Mouse (Mus musculus) heart, embryonic 13.5 days (tissue): Measurements from ENCODE around the gene Btn2a2. TPM values are rescaled to one million over a fixed set of nuclear protein-coding genes. Genes with fewer than 3 reads are reported as not detected.

Source experiments
- ATAC-seq: fragments of 200-750 bp; cut with Nextera tagmentation; 2 replicates; pipeline ENCODE4 v1.8.0; 2017; ENCODE audit warnings: moderate TSS enrichment; ENCODE audit not compliant: insufficient number of reproducible peaks, low FRiP score, low TSS enrichment; ENCODE audit errors: extremely low read depth
- H3K27ac ChIP-seq: fragments of 300-500 bp; sonication (generic); replicated peaks from 2 replicates; pipeline ENCODE4 v1.5.1; 2015; ENCODE audit warnings: moderate library complexity, mild to moderate bottlenecking, inconsistent platforms
- H3K27me3 ChIP-seq: fragments of 300-500 bp; sonication (generic); replicated peaks from 2 replicates; pipeline ENCODE4 v1.6.1; 2015; ENCODE audit warnings: mild to moderate bottlenecking, inconsistent platforms
- H3K36me3 ChIP-seq: fragments of 300-500 bp; sonication (generic); 2 replicates; pipeline ENCODE4 v1.6.1; 2015; ENCODE audit warnings: mild to moderate bottlenecking, inconsistent platforms
- H3K4me1 ChIP-seq: fragments of 300-500 bp; sonication (generic); 2 replicates; pipeline ENCODE4 v1.6.1; 2015; ENCODE audit warnings: inconsistent platforms
- H3K4me2 ChIP-seq: fragments of 300-500 bp; sonication (generic); 2 replicates; pipeline ENCODE4 v1.6.1; 2015; ENCODE audit warnings: inconsistent platforms, mild to moderate bottlenecking, moderate library complexity
- H3K4me3 ChIP-seq: fragments of 300-500 bp; sonication (generic); 2 replicates; pipeline ENCODE4 v1.5.1; 2015; ENCODE audit warnings: moderate library complexity, mild to moderate bottlenecking, inconsistent platforms
- H3K9ac ChIP-seq: fragments of 300-500 bp; sonication (generic); 2 replicates; pipeline ENCODE4 v1.6.1; 2015; ENCODE audit warnings: inconsistent platforms, mild to moderate bottlenecking, moderate library complexity
- H3K9me3 ChIP-seq: fragments of 300-500 bp; sonication (generic); 2 replicates; pipeline ENCODE4 v1.6.1; 2016; ENCODE audit warnings: inconsistent platforms
- WGBS: fragments of 180-500 bp; shearing (Covaris S2); methylation state at CpG from one replicate; pipeline ENCODE4 v1.1.7; 2015; ENCODE audit warnings: mixed read lengths; 5-methylcytosine and 5-hydroxymethylcytosine counted together
- polyA plus RNA-seq: library from polyadenylated mRNA; unstranded; fragments of >200 nt; fragmentation: Nextera tagmentation; extraction: Ambion mirVana; gene quantifications from 2 replicates; pipeline ENCODE4 v1.2.1, GENCODE M21; 2015

Gene Btn2a2
- polyA plus RNA-seq, 1 experiment from 2014 or later, result 0.45 TPM

DNA sequence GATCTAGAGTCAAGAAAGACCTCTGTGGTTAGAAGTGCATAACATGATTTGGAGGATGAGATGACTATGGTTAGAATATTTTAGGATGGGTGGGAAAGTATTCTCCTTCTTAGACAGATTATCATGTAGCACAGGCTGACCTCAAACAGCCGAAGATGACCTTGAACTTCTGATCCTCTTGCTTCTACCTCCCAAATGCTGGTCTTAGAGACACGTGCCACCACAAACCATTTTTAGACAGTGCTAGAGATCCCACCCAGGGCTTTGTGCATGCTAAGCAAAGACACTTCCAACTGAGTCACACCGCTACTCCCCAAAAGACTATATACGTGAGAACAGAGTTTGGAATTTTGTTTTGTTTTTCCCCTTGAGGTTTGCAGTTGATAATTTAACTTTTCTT, 26.6 kb downstream of the Btn2a2 start:
- ATAC-seq, result no peak
- WGBS, result 78% methylated on average over 4 of the region's 4 CpGs
- H3K4me2 ChIP-seq, result no peak overlapping the region

DNA sequence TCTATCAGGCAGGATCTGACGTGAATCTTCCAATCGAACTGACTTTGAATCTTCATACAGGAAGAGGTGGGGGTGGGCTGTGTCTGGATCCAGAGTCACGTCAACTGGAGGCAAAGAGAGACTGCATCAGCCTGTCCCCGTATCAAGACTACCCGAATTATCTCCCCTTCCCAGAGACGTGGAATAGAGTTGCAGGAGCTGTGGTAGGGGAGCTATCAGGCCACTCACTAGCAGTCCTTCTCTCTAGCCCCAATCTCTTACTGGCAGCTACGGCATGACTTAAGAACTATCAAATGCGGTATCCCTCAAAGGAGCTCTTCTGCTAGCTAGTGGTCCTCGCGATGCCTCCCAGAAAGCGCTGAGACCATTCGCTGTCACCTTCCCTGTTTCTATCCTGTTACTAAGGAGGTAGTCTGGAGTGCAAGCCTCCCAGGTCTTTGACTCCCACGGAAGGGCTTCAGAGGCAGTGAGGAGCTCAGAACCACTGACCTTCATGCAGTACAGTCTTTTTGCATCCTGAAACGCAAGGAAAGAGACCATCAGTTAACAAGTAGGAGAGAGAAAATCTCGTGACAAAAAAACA, 29.3 kb downstream of the Btn2a2 start:
- peak overlapping the region; percentile 23 for H3K4me3 ChIP-seq
- peak overlapping the region; percentile 55 for H3K4me2 ChIP-seq
- no peaks in the 10 kb centered on the region for H3K9me3 ChIP-seq
- no peaks in the 10 kb centered on the region for H3K36me3 ChIP-seq
- no peak for ATAC-seq
- H3K9ac ChIP-seq, result peak overlapping the region; percentile 59
- H3K4me1 ChIP-seq, result peaks cover 18% of the 10 kb centered on the region
- WGBS, result 15% methylated on average over 15 of the region's 15 CpGs
- no peak overlapping the region for H3K27ac ChIP-seq
- no peaks in the 10 kb centered on the region; the same call in 1 of the 2 replicates for H3K27me3 ChIP-seq

More for the DNA sequence above, 26.6 kb downstream of the Btn2a2 start:
- Histone ChIP-seq H3K36me3 (no peaks in the 10 kb centered on the region), H3K9me3 (no peaks in the 10 kb centered on the region), H3K4me1 (peaks cover 42% of the 10 kb centered on the region), H3K9ac (no peak overlapping the region), H3K27ac (no peak overlapping the region), H3K27me3 (no peaks in the 10 kb centered on the region; the same call in 1 of the 2 replicates), H3K4me3 (no peak overlapping the region)

DNA sequence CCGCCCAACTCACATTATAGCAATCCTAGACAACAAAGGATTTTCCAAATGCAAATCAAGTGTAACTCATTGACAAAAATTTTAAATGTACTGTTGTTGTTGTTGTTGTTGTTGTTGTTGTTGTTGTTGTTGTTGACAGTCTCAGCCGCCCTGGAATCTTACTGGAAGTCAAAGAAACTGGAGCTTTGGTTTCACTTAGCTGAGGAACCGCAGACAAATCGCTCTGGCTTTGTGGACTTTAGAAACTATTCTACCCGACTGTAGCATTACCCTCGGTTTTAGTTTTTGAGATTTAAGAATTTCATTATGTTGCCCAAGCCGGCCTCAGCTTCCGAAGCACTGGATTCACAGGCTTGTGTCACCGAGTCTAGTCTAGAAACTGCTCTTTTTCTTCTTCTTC, 34.7 kb downstream of the Btn2a2 start:
- Histone ChIP-seq H3K36me3 (no peaks in the 10 kb centered on the region), H3K27ac (peak overlapping the region; percentile 88), H3K9ac (peak overlapping the region; percentile 84), H3K4me2 (peak overlapping the region; percentile 74), H3K4me3 (peak overlapping the region; percentile 76), H3K4me1 (peaks cover 4% of the 10 kb centered on the region), H3K27me3 (no peaks in the 10 kb centered on the region; the same call in 1 of the 2 replicates), H3K9me3 (no peaks in the 10 kb centered on the region)
- no peak for ATAC-seq
- 2% methylated on average over 9 of the region's 9 CpGs for WGBS

DNA sequence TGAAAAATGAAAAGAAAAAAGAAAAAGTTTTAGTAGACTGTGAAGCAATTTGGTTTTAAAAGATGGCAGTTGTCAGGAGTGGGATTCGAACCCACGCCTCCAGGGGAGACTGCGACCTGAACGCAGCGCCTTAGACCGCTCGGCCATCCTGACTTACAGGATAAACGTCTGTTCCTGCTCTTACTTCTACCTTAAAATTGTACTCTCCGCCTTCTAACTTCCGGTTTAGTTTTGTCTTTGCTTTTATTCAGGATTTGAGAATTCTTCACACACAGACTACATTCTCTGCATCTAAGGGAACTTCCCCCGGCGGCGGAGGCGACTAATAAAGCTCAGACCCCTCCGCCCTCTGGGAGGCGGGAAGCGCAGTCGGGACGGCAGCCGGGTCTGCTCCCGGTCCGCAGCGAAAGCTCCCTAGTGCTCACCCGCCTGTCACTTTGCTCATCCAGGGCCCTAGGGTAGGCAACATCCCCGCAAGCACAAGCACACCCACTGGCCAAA, 35.2 kb downstream of the Btn2a2 start:
- Histone ChIP-seq H3K4me1 (peaks cover 7% of the 10 kb centered on the region), H3K9ac (peak overlapping the region; percentile 84), H3K27ac (peak overlapping the region; percentile 88), H3K27me3 (no peaks in the 10 kb centered on the region; the same call in 1 of the 2 replicates), H3K4me3 (peak overlapping the region; percentile 76), H3K9me3 (no peaks in the 10 kb centered on the region), H3K36me3 (no peaks in the 10 kb centered on the region), H3K4me2 (peak overlapping the region; percentile 74)
- under 1% methylated on average over 25 of the region's 25 CpGs for WGBS
- peak; percentile 73; the same call in 1 of the 2 replicates for ATAC-seq

DNA sequence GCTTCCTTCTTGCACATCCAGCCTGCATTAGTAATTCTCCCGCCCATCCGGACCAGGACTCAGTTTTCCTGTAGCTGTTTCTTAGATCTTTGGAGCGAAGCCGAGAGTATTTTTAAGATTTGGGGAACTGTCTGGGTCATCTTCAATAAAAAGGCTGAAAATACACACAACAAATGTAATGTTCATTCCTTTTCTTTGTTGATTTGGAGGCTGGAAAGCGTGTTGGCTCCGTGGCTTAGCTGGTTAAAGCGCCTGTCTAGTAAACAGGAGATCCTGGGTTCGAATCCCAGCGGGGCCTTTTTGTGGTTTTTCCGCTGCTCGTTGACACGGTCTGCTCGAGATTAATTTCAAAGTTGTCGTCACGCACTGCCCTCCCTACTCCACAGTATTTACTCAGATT, 38.3 kb downstream of the Btn2a2 start:
- H3K9me3 ChIP-seq, result no peaks in the 10 kb centered on the region
- H3K27ac ChIP-seq, result peak overlapping the region; percentile 45; the same call in 1 of the 2 replicates
- H3K27me3 ChIP-seq, result no peaks in the 10 kb centered on the region
- H3K4me3 ChIP-seq, result peak overlapping the region; percentile 61
- ATAC-seq, result no peak
- peak overlapping the region; percentile 79 for H3K9ac ChIP-seq
- H3K4me1 ChIP-seq, result peaks cover 8% of the 10 kb centered on the region
- no peaks in the 10 kb centered on the region for H3K36me3 ChIP-seq
- under 1% methylated on average over 15 of the region's 15 CpGs for WGBS
- peak overlapping the region; percentile 82 for H3K4me2 ChIP-seq

DNA sequence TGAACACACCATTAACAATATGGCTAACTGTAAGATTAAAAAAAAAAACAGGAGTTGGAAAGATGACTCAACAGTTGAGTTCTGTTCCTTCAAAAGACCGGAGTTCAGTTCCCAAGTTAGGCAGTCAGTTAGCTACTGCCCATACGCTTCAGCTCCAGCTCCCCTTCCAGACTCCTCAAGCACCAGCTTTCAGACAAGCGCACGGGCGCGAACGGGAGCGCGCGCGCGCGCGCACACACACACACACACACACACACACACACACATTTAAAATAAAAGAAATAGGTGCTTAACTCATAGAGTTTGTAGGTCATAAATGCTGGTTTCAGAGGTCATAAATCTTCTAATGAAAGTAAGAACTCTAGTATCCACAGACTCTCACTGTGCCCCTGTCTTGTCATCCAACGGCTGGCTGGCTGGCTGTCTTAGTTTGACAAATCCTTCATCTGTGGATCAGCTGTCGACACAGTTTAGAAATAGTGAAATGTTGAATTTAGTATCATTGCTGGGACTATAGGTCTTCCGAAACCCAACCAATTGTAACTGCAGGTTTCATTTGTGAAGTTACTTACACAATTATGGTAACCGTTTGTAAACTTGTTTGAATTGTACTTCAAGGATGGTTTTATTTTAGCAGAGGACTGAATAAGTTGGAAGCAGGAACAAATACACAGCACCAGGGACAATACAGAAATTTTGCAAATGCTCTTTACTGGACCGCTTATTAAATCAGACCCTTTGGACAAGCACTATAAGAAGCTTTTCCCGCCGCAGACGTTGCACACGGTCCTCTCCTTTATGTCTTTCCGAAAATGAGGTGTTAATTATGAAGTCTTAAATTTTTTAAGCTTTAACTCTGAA, 39.2 kb downstream of the Btn2a2 start:
- Histone ChIP-seq H3K4me2 (peak overlapping the region; percentile 82), H3K9me3 (no peaks in the 10 kb centered on the region), H3K4me3 (peak overlapping the region; percentile 61), H3K4me1 (peaks cover 12% of the 10 kb centered on the region), H3K36me3 (no peaks in the 10 kb centered on the region), H3K27ac (peak overlapping the region; percentile 79), H3K27me3 (no peaks in the 10 kb centered on the region), H3K9ac (peak overlapping the region; percentile 79)
- ATAC-seq, result no peak; the same call in 1 of the 2 replicates
- WGBS, result under 1% methylated on average over 24 of the region's 24 CpGs

DNA sequence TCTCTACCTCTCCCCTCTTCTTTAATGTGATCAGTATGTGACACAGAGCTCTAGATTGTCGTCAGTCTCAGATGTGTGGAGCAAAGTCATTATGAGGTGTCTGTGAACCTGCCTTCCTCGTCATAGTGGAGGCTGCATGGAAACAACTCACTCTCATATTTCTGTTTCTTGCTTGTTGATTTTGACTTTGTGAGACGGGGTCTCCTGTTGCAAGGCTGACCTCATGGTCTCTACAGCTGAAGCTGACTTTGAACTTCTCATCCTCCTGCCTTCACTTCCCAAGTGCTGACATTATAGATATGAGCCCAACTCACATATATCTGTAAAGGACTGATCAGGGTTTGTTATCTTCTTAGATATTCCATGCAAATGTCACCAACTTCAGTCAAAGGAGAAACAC, 39.9 kb downstream of the Btn2a2 start:
- Histone ChIP-seq H3K27me3 (no peaks in the 10 kb centered on the region), H3K9ac (no peak overlapping the region; the same call in 1 of the 2 replicates), H3K4me3 (peak overlapping the region; percentile 61), H3K4me1 (peaks cover 17% of the 10 kb centered on the region), H3K4me2 (peak overlapping the region; percentile 82), H3K36me3 (no peaks in the 10 kb centered on the region), H3K27ac (peak overlapping the region; percentile 79), H3K9me3 (no peaks in the 10 kb centered on the region)
- ATAC-seq, result no peak
- WGBS, result 45% methylated on average over 3 of the region's 3 CpGs

DNA sequence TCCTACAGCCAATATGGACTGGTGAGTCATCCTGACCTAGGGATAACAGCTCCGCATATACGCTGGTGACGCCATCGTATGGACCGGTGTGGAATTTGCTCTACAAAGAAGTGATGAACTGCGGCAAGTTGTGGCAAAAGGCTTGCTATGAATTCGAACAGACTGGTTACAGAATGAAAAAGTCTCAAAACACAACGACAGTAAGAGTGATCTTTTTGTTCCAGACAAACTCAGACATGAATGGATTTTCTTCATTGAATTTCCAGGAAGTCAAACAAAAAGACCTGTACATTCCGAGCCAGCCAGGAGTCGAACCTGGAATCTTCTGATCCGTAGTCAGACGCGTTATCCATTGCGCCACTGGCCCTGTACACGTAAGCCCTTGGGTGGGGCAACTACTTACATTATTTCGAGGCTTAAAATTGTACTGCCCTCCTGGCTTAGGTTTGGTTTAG, 42.1 kb downstream of the Btn2a2 start:
- Histone ChIP-seq H3K27me3 (no peaks in the 10 kb centered on the region), H3K4me1 (peaks cover 17% of the 10 kb centered on the region), H3K27ac (peak overlapping the region; percentile 95), H3K9me3 (no peaks in the 10 kb centered on the region), H3K4me3 (peak overlapping the region; percentile 64), H3K4me2 (peak overlapping the region; percentile 73), H3K9ac (peak overlapping the region; percentile 83), H3K36me3 (no peaks in the 10 kb centered on the region)
- under 1% methylated on average over 16 of the region's 16 CpGs for WGBS
- no peak for ATAC-seq

DNA sequence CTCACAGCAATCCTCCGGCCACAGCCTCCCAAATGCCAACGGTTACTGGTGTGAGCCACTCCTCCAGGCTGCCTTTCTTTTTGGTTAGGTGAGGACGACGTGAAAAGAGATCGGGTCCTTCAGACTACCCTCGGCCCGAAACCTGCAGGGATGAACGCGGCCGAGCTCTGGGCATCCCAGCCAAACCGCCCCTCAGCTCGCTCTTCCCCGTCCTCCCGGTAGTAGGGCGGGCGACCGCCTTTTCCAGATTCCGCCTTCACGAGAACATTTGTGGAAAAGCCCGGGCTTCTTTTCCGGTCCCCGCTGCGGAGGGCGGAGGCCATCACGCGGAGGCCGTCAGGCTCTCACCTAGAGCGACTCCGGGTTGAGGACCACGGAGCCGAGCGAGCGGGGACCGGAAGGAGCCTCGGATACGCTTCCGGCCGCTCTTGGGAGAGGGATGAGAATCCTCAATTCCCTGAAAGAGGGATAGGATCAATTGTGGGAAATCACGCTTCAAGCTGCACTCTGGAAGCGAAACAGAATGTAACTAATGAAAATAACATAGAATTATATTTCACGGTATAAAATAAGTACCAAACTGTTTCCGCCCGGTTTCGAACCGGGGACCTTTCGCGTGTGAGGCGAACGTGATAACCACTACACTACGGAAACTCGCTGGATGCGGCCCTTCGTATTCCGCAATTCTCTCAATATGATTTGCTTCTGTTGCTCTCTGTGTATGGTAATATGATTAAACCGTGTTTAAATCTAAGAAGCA, 42.9 kb downstream of the Btn2a2 start:
- no peaks in the 10 kb centered on the region for H3K36me3 ChIP-seq
- WGBS, result under 1% methylated on average over 55 of the region's 55 CpGs

DNA sequence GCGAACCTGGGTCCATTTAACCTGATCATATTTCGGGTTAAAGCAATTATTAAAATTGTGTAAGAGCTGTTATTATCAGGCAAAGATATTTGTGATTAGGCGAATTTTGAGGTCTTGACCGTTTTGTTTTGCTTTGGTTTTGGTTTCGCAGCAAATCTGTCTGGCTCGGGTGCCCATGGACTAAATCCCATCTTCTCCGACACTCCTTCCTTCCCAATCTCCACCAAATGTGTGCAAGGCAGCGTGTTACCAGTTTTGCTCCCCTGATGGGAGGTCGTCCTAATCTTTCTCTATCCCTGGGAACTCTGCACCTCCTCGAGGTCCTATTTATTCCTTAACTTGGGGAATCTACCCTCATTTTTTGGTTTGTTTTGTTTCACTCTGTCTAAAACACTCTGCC, 43.5 kb downstream of the Btn2a2 start:
- Histone ChIP-seq H3K4me3 (peak overlapping the region; percentile 64), H3K27me3 (no peaks in the 10 kb centered on the region), H3K9me3 (no peaks in the 10 kb centered on the region), H3K9ac (peak overlapping the region; percentile 89), H3K36me3 (no peaks in the 10 kb centered on the region), H3K4me1 (peaks cover 17% of the 10 kb centered on the region), H3K4me2 (peak overlapping the region; percentile 73), H3K27ac (peak overlapping the region; percentile 95)
- no peak for ATAC-seq
- WGBS, result 4% methylated on average over 10 of the region's 10 CpGs

More for the DNA sequence above, 42.9 kb downstream of the Btn2a2 start:
- no peaks in the 10 kb centered on the region for H3K9me3 ChIP-seq
- H3K27ac ChIP-seq, result peak overlapping the region; percentile 95
- H3K4me3 ChIP-seq, result peak overlapping the region; percentile 64
- no peaks in the 10 kb centered on the region for H3K27me3 ChIP-seq
- peak; percentile 81 for ATAC-seq
- peak overlapping the region; percentile 89 for H3K9ac ChIP-seq
- peaks cover 17% of the 10 kb centered on the region for H3K4me1 ChIP-seq
- H3K4me2 ChIP-seq, result peak overlapping the region; percentile 73
